24 mouse cellular contexts compared by ENCODE assay signal in genomic region chr5:115667894-115668293, GRCm38 (mm10). TPM values are rescaled to one million over a fixed set of nuclear protein-coding genes. Genes with fewer than 3 reads are reported as not detected.
DNase-seq lines count a peak whose midpoint lies in the region.
"Had no signal": no experiment of that assay in that cellular context is flagged by ENCODE, and none has a peak within 500 bp of the region (broad histone marks: within the 10 kb centered on the region; RNA-seq: fewer than 3 reads in every experiment).

No protein-coding gene starts in this region.

- H3K27ac ChIP-seq in heart, embryonic 10.5 days = no peak overlapping the region
- H3K27ac ChIP-seq: embryonic facial prominence, embryonic 13.5 days; hindbrain, embryonic 14.5 days; kidney, embryonic 15.5 days; limb, embryonic 15.5 days; liver, embryonic 15.5 days; lung, embryonic 15.5 days; midbrain, embryonic 12.5 days; neural tube, embryonic 13.5 days had no signal

- H3K4me3 ChIP-seq in heart, embryonic 10.5 days = no peak overlapping the region
- H3K4me3 ChIP-seq: embryonic facial prominence, embryonic 13.5 days; kidney, embryonic 15.5 days; limb, embryonic 15.5 days; liver, embryonic 15.5 days; lung, embryonic 15.5 days; midbrain, embryonic 12.5 days; neural tube, embryonic 13.5 days had no signal

- no peaks in the 10 kb centered on the region for H3K9me3 ChIP-seq in heart, embryonic 10.5 days
- H3K9me3 ChIP-seq: embryonic facial prominence, embryonic 13.5 days; kidney, embryonic 15.5 days; limb, embryonic 15.5 days; liver, embryonic 15.5 days; lung, embryonic 15.5 days; midbrain, embryonic 12.5 days; neural tube, embryonic 13.5 days had no signal

- H3K27me3 ChIP-seq in heart, embryonic 10.5 days (ENCODE audit: insufficient read depth, poor library complexity, severe bottlenecking) = peaks cover 39% of the 10 kb centered on the region; the same call in 1 of the 2 replicates
- H3K27me3 ChIP-seq: embryonic facial prominence, embryonic 13.5 days; kidney, embryonic 15.5 days; liver, embryonic 15.5 days; lung, embryonic 15.5 days; neural tube, embryonic 13.5 days had no signal

- H3K36me3 ChIP-seq in heart, embryonic 10.5 days = no peaks in the 10 kb centered on the region
- H3K36me3 ChIP-seq: embryonic facial prominence, embryonic 13.5 days; kidney, embryonic 15.5 days; limb, embryonic 15.5 days; liver, embryonic 15.5 days; lung, embryonic 15.5 days; midbrain, embryonic 12.5 days had no signal

- H3K4me1 ChIP-seq in heart, embryonic 10.5 days = peaks cover 24% of the 10 kb centered on the region
- H3K4me1 ChIP-seq: embryonic facial prominence, embryonic 13.5 days; limb, embryonic 15.5 days; liver, embryonic 15.5 days; lung, embryonic 15.5 days had no signal

- 7% methylated on average over 7 of the region's 7 CpGs for WGBS in heart, embryonic 10.5 days

- peak; percentile 77 for DNase-seq in heart, embryonic 10.5 days (ENCODE audit: low spot score)
- no peak for DNase-seq in heart, postnatal 10 days
- DNase-seq in testis, postnatal 10 days (ENCODE audit: low spot score) = peak; percentile 18
- no peak for DNase-seq in testis, postnatal 14 days (ENCODE audit: low spot score)
- peak; percentile 19 for DNase-seq in embryo, embryonic 11 days
- DNase-seq in adrenal gland, postnatal 14 days = no peak
- DNase-seq in kidney, postnatal 4 days = no peak
- DNase-seq: adrenal gland, postnatal 10 days; cerebellum, postnatal 14 days; forebrain, postnatal 0 days; heart, postnatal 4 days; left cerebral cortex, postnatal 4 days; lung, postnatal 36 days; right cerebral cortex, postnatal 14 days; thymus, adult 18-20 months; thymus, postnatal 25 days had no signal

- intact Hi-C loops in heart, postnatal 10 days (cut with DNase I) = no loop called here

RNA-seq across cellular contexts. Expression of gene Rab35, which starts 36.2 kb away (rescaled TPM):
- 16.5 and 18.8 TPM in 2 replicates for polyA plus RNA-seq in heart, embryonic 10.5 days (2016; fragmentation: Nextera tagmentation; extraction: Ambion mirVana)
- 10 to 100 TPM; 51.0 to 52.2 TPM for total RNA-seq in heart, postnatal 10 days (2021)
- 55.3 and 59.5 TPM in 2 replicates for total RNA-seq in adrenal gland, postnatal 14 days (2021)

Comparison
In these comparisons a context has a peak if more than half of its experiments do, and no peak if none do; other contexts are left out.
1. DNase-seq: peak in heart, embryonic 10.5 days (single experiment), testis, postnatal 10 days (single experiment) and embryo, embryonic 11 days (single experiment); none in heart, postnatal 10 days (0 of 2), testis, postnatal 14 days (single experiment), adrenal gland, postnatal 14 days (single experiment) and kidney, postnatal 4 days (0 of 2).